Mouse (Mus musculus) granulocyte monocyte progenitor cell, adult 5-6 weeks (primary cell): Measurements from ENCODE around the gene Vrtn. TPM values are rescaled to one million over a fixed set of nuclear protein-coding genes. Genes with fewer than 3 reads are reported as not detected.

Source experiments
- ATAC-seq: replicated peaks from 2 replicates; pipeline ENCODE4 v1.8.0; 2016; ENCODE audit warnings: mild to moderate bottlenecking, moderate TSS enrichment, inconsistent platforms; ENCODE audit not compliant: poor library complexity, severe bottlenecking
- total RNA-seq, 2 experiments: library from RNA; stranded (forward) in 1 of 2; stranded (reverse) in 1 of 2; fragments of 200-712, 200-1000 nt in 1 of 2; fragments of >200 nt in 1 of 2; fragmentation: Nextera tagmentation in 1 of 2; gene quantifications; 2 replicates each; pipeline ENCODE4 v1.2.3; 2014 to 2017

Gene Vrtn
- not detected in 2 replicates for total RNA-seq (2014; fragmentation: Nextera tagmentation)
- not detected in 2 replicates for total RNA-seq (2017)

GRCm38 (mm10) chr12:84640654-84641053 lies at the start of gene Vrtn:
Vrtn (plus strand) TSS chr12:84641019.
- peak; percentile 20; the same call in 1 of the 2 replicates for ATAC-seq

GRCm38 (mm10) chr12:84598324-84598723 lies 42.5 kb upstream of the Vrtn start:
- ATAC-seq, result no peak

GRCm38 (mm10) chr12:84604001-84604400 lies 36.8 kb upstream of the Vrtn start:
- ATAC-seq, result no peak

GRCm38 (mm10) chr12:84605860-84606259 lies 35.0 kb upstream of the Vrtn start:
- ATAC-seq, result peak; percentile 17; the same call in 1 of the 2 replicates

- no peak for ATAC-seq
These were observed 29.1 kb upstream of the Vrtn start for GRCm38 (mm10) chr12:84611718-84612117.

GRCm38 (mm10) chr12:84612518-84612917 lies 28.3 kb upstream of the Vrtn start:
- no peak for ATAC-seq

GRCm38 (mm10) chr12:84614001-84614400 lies 26.8 kb upstream of the Vrtn start:
- no peak for ATAC-seq

- ATAC-seq, result no peak
These were observed 26.3 kb upstream of the Vrtn start for GRCm38 (mm10) chr12:84614524-84614923.

- peak; percentile 99 for ATAC-seq
These were observed 23.7 kb upstream of the Vrtn start, which contains the start of gene Abcd4 for GRCm38 (mm10) chr12:84616977-84617630. Abcd4 (minus strand) TSS chr12:84617413.

- no peak for ATAC-seq
These were observed 23.2 kb upstream of the Vrtn start for GRCm38 (mm10) chr12:84617663-84618062.

- ATAC-seq, result no peak
These were observed 19.8 kb upstream of the Vrtn start for GRCm38 (mm10) chr12:84620975-84621374.

- no peak for ATAC-seq
These were observed 16.2 kb upstream of the Vrtn start for GRCm38 (mm10) chr12:84624601-84625000.

GRCm38 (mm10) chr12:84625116-84625515 lies 15.7 kb upstream of the Vrtn start:
- ATAC-seq, result no peak

GRCm38 (mm10) chr12:84631867-84632266 lies 9.0 kb upstream of the Vrtn start:
- ATAC-seq, result no peak

GRCm38 (mm10) chr12:84640253-84640652 lies 566 bp upstream of the Vrtn start:
- no peak for ATAC-seq

- ATAC-seq, result no peak
These were observed 9.4 kb downstream of the Vrtn start for GRCm38 (mm10) chr12:84650234-84650633.

GRCm38 (mm10) chr12:84653912-84654311 lies 13.1 kb downstream of the Vrtn start:
- peak; percentile 59 for ATAC-seq

GRCm38 (mm10) chr12:84670555-84670954 lies 29.7 kb downstream of the Vrtn start:
- ATAC-seq, result peak; percentile 44; the same call in 1 of the 2 replicates

- no peak for ATAC-seq
These were observed 30.8 kb downstream of the Vrtn start for GRCm38 (mm10) chr12:84671646-84672045.

GRCm38 (mm10) chr12:84674666-84675526 lies 34.1 kb downstream of the Vrtn start:
- peak; percentile 71 for ATAC-seq

- no peak for ATAC-seq
These were observed 35.2 kb downstream of the Vrtn start for GRCm38 (mm10) chr12:84676011-84676410.
